Mouse (Mus musculus) hindbrain, embryonic 16.5 days (tissue): ENCODE measurements at regions not wholly inside any gene's neighbourhood (a gene's known extent, or its start where the extent isn't known, plus 50 kb on each side); places are given as distances from the start of the nearest gene placed in this dataset.
"Not testable (repeated sequence)": the region's sequence is repeated elsewhere in the genome, so short reads cannot be mapped to it uniquely, and the experiment has no call there.

ENCODE experiments used
- ATAC-seq: fragments of 200-750 bp; cut with Nextera tagmentation; 2 replicates; pipeline ENCODE4 v1.8.0; 2017; ENCODE audit warnings: moderate TSS enrichment, moderate library complexity
- H3K27ac ChIP-seq: fragments of 300-500 bp; sonication (generic); 2 replicates; pipeline ENCODE4 v1.5.1; 2014; ENCODE audit warnings: low read depth, mild to moderate bottlenecking, control low read depth, low read length, moderate library complexity
- H3K27me3 ChIP-seq: fragments of 300-500 bp; sonication (generic); replicated peaks from 2 replicates; pipeline ENCODE4 v1.6.1; 2014; ENCODE audit warnings: low read length; ENCODE audit not compliant: control insufficient read depth, insufficient read depth
- H3K36me3 ChIP-seq: fragments of 300-500 bp; sonication (generic); 2 replicates; pipeline ENCODE4 v1.6.1; 2014; ENCODE audit warnings: mild to moderate bottlenecking, low read length, moderate library complexity, mixed read lengths; ENCODE audit not compliant: control insufficient read depth, insufficient read depth
- H3K4me1 ChIP-seq: fragments of 300-500 bp; sonication (generic); 2 replicates; pipeline ENCODE4 v1.6.1; 2014; ENCODE audit warnings: low read depth, low read length; ENCODE audit not compliant: control insufficient read depth, insufficient read depth
- H3K4me2 ChIP-seq: fragments of 300-500 bp; sonication (generic); 2 replicates; pipeline ENCODE4 v1.6.1; 2014; ENCODE audit warnings: mild to moderate bottlenecking, low read length, control low read depth, moderate library complexity
- H3K4me3 ChIP-seq: fragments of 300-500 bp; sonication (generic); 2 replicates; pipeline ENCODE4 v1.5.1; 2014; ENCODE audit warnings: mild to moderate bottlenecking, low read length, control low read depth, moderate library complexity
- H3K9ac ChIP-seq: fragments of 300-500 bp; sonication (generic); 2 replicates; pipeline ENCODE4 v1.6.1; 2014; ENCODE audit warnings: low read depth, mild to moderate bottlenecking, control low read depth, low read length, moderate library complexity
- H3K9me3 ChIP-seq: fragments of 300-500 bp; sonication (generic); 2 replicates; pipeline ENCODE4 v1.6.1; 2014; ENCODE audit warnings: mild to moderate bottlenecking, low read length, moderate library complexity; ENCODE audit not compliant: control insufficient read depth
- WGBS: fragments of 180-500 bp; shearing (Covaris S2); extraction: QIAGEN DNeasy Blood & Tissue Kit; methylation state at CpG from one replicate; pipeline ENCODE4 v1.1.7; 2014; 5-methylcytosine and 5-hydroxymethylcytosine counted together

DNA sequence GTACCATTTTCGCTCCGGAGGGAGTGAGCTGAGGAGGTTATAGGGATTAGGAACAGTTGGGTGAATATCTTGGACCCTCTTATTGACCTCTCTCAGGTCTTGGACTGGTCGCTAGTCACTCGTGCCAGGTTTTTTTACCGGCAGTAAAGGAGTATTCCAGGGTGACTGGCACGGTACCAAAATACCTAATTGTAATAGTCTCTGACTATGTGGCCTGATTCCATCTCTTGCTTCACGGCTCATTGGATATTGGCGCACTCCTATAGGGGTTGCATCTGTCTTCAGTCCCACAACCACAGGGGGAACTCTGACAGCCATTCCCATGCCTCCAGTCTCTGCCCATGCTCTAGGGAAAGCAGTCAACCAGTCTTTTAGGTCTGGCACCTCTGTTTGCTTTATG is 1008.4 kb downstream of the Cntnap5b start:
- H3K4me3 ChIP-seq, H3K36me3 ChIP-seq, H3K27me3 ChIP-seq, H3K27ac ChIP-seq, H3K4me1 ChIP-seq, H3K4me2 ChIP-seq, H3K9ac ChIP-seq, H3K9me3 ChIP-seq, ATAC-seq: not testable (repeated sequence)
- 75% methylated on average over 8 of the region's 8 CpGs for WGBS

DNA sequence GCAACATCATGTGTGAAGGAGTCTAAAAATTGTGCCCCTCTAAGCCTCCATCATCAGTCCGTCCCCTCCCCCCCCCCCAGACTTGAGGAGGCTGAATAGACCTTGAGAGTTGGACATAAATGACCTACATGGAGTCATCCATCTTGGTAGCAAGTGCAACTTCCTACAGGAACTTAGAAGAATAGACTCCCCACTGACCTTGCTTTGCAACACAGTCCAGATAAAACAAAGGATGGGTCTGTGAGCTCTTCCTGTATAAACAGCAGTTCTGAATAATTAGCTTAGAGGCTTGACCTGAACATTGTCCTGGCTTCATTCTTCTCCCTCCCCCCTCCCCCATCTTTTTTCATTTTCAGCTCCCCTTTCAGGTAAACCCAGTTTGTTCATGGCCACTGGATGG is 1015.2 kb downstream of the Cntnap5b start:
- no peak overlapping the region for H3K27ac ChIP-seq
- H3K4me3 ChIP-seq = no peak overlapping the region
- ATAC-seq = no peak
- H3K9me3 ChIP-seq = no peaks in the 10 kb centered on the region
- no peak overlapping the region for H3K4me2 ChIP-seq
- H3K9ac ChIP-seq = no peak overlapping the region
- 69% methylated on average over 1 of the region's 1 CpGs for WGBS
- H3K36me3 ChIP-seq = no peaks in the 10 kb centered on the region
- H3K27me3 ChIP-seq = no peaks in the 10 kb centered on the region
- no peaks in the 10 kb centered on the region for H3K4me1 ChIP-seq

DNA sequence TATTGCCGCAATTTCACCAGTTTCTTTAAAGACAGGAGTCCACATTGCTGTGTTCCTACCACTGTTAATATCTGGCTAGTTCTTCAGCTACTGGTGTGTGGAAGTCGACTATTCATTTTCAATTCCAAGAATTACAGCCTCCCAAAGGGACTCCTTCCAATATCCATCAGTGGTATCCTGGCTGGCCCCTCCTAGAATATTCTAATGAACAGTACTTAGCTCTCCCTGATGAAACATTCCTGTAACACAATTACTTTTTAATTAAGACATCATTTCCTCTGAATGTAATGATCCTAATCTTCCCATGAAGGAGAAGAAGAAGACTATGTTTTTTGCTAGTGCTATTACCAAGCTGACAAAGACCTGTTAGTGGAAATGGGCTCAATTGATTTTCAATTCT is 1028.5 kb downstream of the Cntnap5b start:
- Histone ChIP-seq H3K4me2 (no peak overlapping the region), H3K9me3 (no peaks in the 10 kb centered on the region), H3K27me3 (no peaks in the 10 kb centered on the region), H3K27ac (no peak overlapping the region), H3K9ac (no peak overlapping the region), H3K36me3 (no peaks in the 10 kb centered on the region), H3K4me1 (no peaks in the 10 kb centered on the region), H3K4me3 (no peak overlapping the region)
- peak; percentile 24; the same call in 1 of the 2 replicates for ATAC-seq
- WGBS = 82% methylated on average over 2 of the region's 2 CpGs
